ENCODE assay signal across 21 mouse cellular contexts in genomic region chr13:40135670-40136069, GRCm38 (mm10).
DNase-seq lines count a peak whose midpoint lies in the region; ATAC-seq and TF ChIP-seq lines count a peak whose summit lies in the region.
"Had no signal": no experiment of that assay in that cellular context is flagged by ENCODE, and none has a peak within 500 bp of the region (broad histone marks: within the 10 kb centered on the region; RNA-seq: fewer than 3 reads in every experiment).

No protein-coding gene starts in this region.

- H3K4me2 ChIP-seq in forebrain, embryonic 14.5 days (ENCODE audit: low read length): no peak overlapping the region
- H3K4me2 ChIP-seq in stomach, embryonic 14.5 days (replicated peaks; ENCODE audit: low read depth, low read length): peak overlapping the region; percentile 23; the same call in 1 of the 2 replicates
- no peak overlapping the region for H3K4me2 ChIP-seq in stomach, postnatal 0 days (replicated peaks; ENCODE audit: low read depth)
- peak overlapping the region; percentile 33 for H3K4me2 ChIP-seq in limb, embryonic 13.5 days (replicated peaks)
- H3K4me2 ChIP-seq: embryonic facial prominence, embryonic 15.5 days; heart, embryonic 12.5 days; liver, embryonic 15.5 days; midbrain, embryonic 11.5 days; neural tube, embryonic 15.5 days had no signal

- no peak overlapping the region for H3K9ac ChIP-seq in forebrain, embryonic 14.5 days (ENCODE audit: low read length)
- no peak overlapping the region for H3K9ac ChIP-seq in stomach, embryonic 14.5 days (replicated peaks; ENCODE audit: low read depth, low read length)
- H3K9ac ChIP-seq in stomach, postnatal 0 days (ENCODE audit: low read length): no peak overlapping the region
- no peak overlapping the region for H3K9ac ChIP-seq in limb, embryonic 13.5 days
- H3K9ac ChIP-seq: embryonic facial prominence, embryonic 15.5 days; heart, embryonic 12.5 days; liver, embryonic 15.5 days; neural tube, embryonic 15.5 days had no signal

- H3K27ac ChIP-seq in forebrain, embryonic 14.5 days (ENCODE audit: low read depth, low read length): no peak overlapping the region
- no peak overlapping the region for H3K27ac ChIP-seq in forebrain, embryonic 10.5 days
- H3K27ac ChIP-seq in stomach, embryonic 14.5 days (ENCODE audit: low read length): no peak overlapping the region
- no peak overlapping the region for H3K27ac ChIP-seq in stomach, postnatal 0 days (replicated peaks)
- no peak overlapping the region for H3K27ac ChIP-seq in limb, embryonic 13.5 days
- H3K27ac ChIP-seq: embryonic facial prominence, embryonic 15.5 days; hindbrain, postnatal 0 days; liver, embryonic 15.5 days; neural tube, embryonic 15.5 days had no signal

- ATAC-seq in forebrain, embryonic 14.5 days: no peak
- ATAC-seq in stomach, embryonic 14.5 days (ENCODE audit: insufficient number of reproducible peaks, insufficient read depth, low FRiP score, low read depth): no peak
- ATAC-seq in stomach, postnatal 0 days (ENCODE audit: low FRiP score, low TSS enrichment): no peak
- ATAC-seq in limb, embryonic 13.5 days (ENCODE audit: low FRiP score, low read depth): no peak
- ATAC-seq: hindbrain, postnatal 0 days had no signal

- TF ChIP-seq EP300 in stomach, postnatal 0 days (optimal IDR thresholded peaks at IDR 0.05): no peak

- peak; percentile 29 for DNase-seq in forebrain, embryonic 14.5 days (ENCODE audit: low spot score)
- DNase-seq in forebrain, embryonic 10.5 days (ENCODE audit: extremely low spot score, low spot score): no peak
- DNase-seq in stomach, postnatal 0 days (ENCODE audit: low spot score): no peak
- no peak for DNase-seq in adrenal gland, postnatal 10 days
- DNase-seq in c-Kit-positive CD71-positive TER-119-positive erythroid progenitor cells, embryonic 14.5 days (ENCODE audit: low spot score): no peak
- DNase-seq in left cerebral cortex, adult 9 months (ENCODE audit: low spot score in 2 of 2): no peak
- DNase-seq: cerebellum, adult 18-20 months; cerebellum, postnatal 14 days; heart, postnatal 10 days; kidney, adult 2 months; kidney, postnatal 10 days; liver; right cerebral cortex, adult 18-20 months had no signal

- H3K36me3 ChIP-seq in forebrain, embryonic 14.5 days (ENCODE audit: control insufficient read depth, insufficient read depth, low read length): no peaks in the 10 kb centered on the region
- no peaks in the 10 kb centered on the region for H3K36me3 ChIP-seq in forebrain, embryonic 10.5 days (replicated peaks)
- H3K36me3 ChIP-seq in stomach, embryonic 14.5 days (ENCODE audit: control insufficient read depth, insufficient read depth, low read length): no peaks in the 10 kb centered on the region
- H3K36me3 ChIP-seq in stomach, postnatal 0 days (ENCODE audit: control insufficient read depth, insufficient read depth, low read length): no peaks in the 10 kb centered on the region
- H3K36me3 ChIP-seq in limb, embryonic 13.5 days: no peaks in the 10 kb centered on the region
- H3K36me3 ChIP-seq: embryonic facial prominence, embryonic 15.5 days; heart, embryonic 12.5 days; liver, embryonic 15.5 days; neural tube, embryonic 15.5 days had no signal

- H3K4me3 ChIP-seq in forebrain, embryonic 14.5 days (ENCODE audit: low read depth, low read length): no peak overlapping the region
- no peak overlapping the region for H3K4me3 ChIP-seq in forebrain, embryonic 10.5 days
- no peak overlapping the region for H3K4me3 ChIP-seq in stomach, embryonic 14.5 days (ENCODE audit: low read depth, low read length)
- no peak overlapping the region for H3K4me3 ChIP-seq in stomach, postnatal 0 days (ENCODE audit: low read depth, low read length)
- H3K4me3 ChIP-seq in limb, embryonic 13.5 days: no peak overlapping the region
- H3K4me3 ChIP-seq: embryonic facial prominence, embryonic 15.5 days; heart, embryonic 12.5 days; liver, embryonic 15.5 days; neural tube, embryonic 15.5 days had no signal

- no peaks in the 10 kb centered on the region for H3K27me3 ChIP-seq in forebrain, embryonic 14.5 days (replicated peaks; ENCODE audit: control insufficient read depth, insufficient read depth, low read length)
- no peaks in the 10 kb centered on the region for H3K27me3 ChIP-seq in forebrain, embryonic 10.5 days (ENCODE audit: poor library complexity, severe bottlenecking)
- no peaks in the 10 kb centered on the region for H3K27me3 ChIP-seq in stomach, embryonic 14.5 days (ENCODE audit: control insufficient read depth, insufficient read depth, low read length)
- H3K27me3 ChIP-seq in stomach, postnatal 0 days (ENCODE audit: control insufficient read depth, insufficient read depth, low read length): no peaks in the 10 kb centered on the region
- H3K27me3 ChIP-seq in limb, embryonic 13.5 days: 0 out of 2 replicates have a peak, but pooled peaks cover 3% of the 10 kb centered on the region
- H3K27me3 ChIP-seq: embryonic facial prominence, embryonic 15.5 days; heart, embryonic 12.5 days; liver, embryonic 15.5 days; neural tube, embryonic 15.5 days had no signal

- WGBS in forebrain, embryonic 14.5 days: 65% methylated on average over 12 of the region's 12 CpGs
- 84% methylated on average over 12 of the region's 12 CpGs for WGBS in forebrain, embryonic 10.5 days
- WGBS in stomach, embryonic 14.5 days: 23% methylated on average over 12 of the region's 12 CpGs
- 37% methylated on average over 12 of the region's 12 CpGs for WGBS in stomach, postnatal 0 days
- WGBS in limb, embryonic 13.5 days: 13% methylated on average over 12 of the region's 12 CpGs

- H3K9me3 ChIP-seq in forebrain, embryonic 14.5 days (replicated peaks; ENCODE audit: control insufficient read depth, low read length): no peaks in the 10 kb centered on the region
- no peaks in the 10 kb centered on the region for H3K9me3 ChIP-seq in forebrain, embryonic 10.5 days
- no peaks in the 10 kb centered on the region for H3K9me3 ChIP-seq in stomach, embryonic 14.5 days (ENCODE audit: control insufficient read depth, low read depth, low read length)
- H3K9me3 ChIP-seq in stomach, postnatal 0 days (ENCODE audit: control insufficient read depth, low read length): no peaks in the 10 kb centered on the region
- H3K9me3 ChIP-seq in limb, embryonic 13.5 days: no peaks in the 10 kb centered on the region
- H3K9me3 ChIP-seq: embryonic facial prominence, embryonic 15.5 days; heart, embryonic 12.5 days; liver, embryonic 15.5 days; neural tube, embryonic 15.5 days had no signal

- H3K4me1 ChIP-seq in forebrain, embryonic 14.5 days (ENCODE audit: control insufficient read depth, insufficient read depth, low read length): no peaks in the 10 kb centered on the region
- peaks cover 10% of the 10 kb centered on the region for H3K4me1 ChIP-seq in forebrain, embryonic 10.5 days
- peaks cover 7% of the 10 kb centered on the region; the same call in 1 of the 2 replicates for H3K4me1 ChIP-seq in stomach, embryonic 14.5 days (ENCODE audit: control insufficient read depth, insufficient read depth, low read length)
- H3K4me1 ChIP-seq in stomach, postnatal 0 days (replicated peaks; ENCODE audit: control insufficient read depth, insufficient read depth): no peaks in the 10 kb centered on the region
- H3K4me1 ChIP-seq in limb, embryonic 13.5 days: peaks cover 12% of the 10 kb centered on the region
- H3K4me1 ChIP-seq: embryonic facial prominence, embryonic 15.5 days; heart, embryonic 12.5 days; liver, embryonic 15.5 days; neural tube, embryonic 15.5 days had no signal

- TF ChIP-seq CTCF in stomach, postnatal 0 days (IDR thresholded peaks at IDR 0.05; ENCODE audit: low read depth): no peak

Comparison
In these comparisons a context has a peak if more than half of its experiments do, and no peak if none do; other contexts are left out.
1. H3K4me2 ChIP-seq: peak in stomach, embryonic 14.5 days (single experiment) and limb, embryonic 13.5 days (single experiment); none in forebrain, embryonic 14.5 days (single experiment) and stomach, postnatal 0 days (single experiment).